Mouse (Mus musculus) C2C12 (cell line): ENCODE data around the gene Etaa1.

Source experiments
- CEBPB ChIP-seq: IDR thresholded peaks from one replicate; pipeline ENCODE4 v1.6.1; 2011; ENCODE audit warnings: low read depth, mild to moderate bottlenecking, control low read depth, moderate library complexity
- CTCF ChIP-seq: IDR thresholded peaks from one replicate; pipeline ENCODE4 v1.5.1; 2011; ENCODE audit not compliant: control insufficient read depth, insufficient read depth, insufficient read length
- MYOD1 ChIP-seq: IDR thresholded peaks from one replicate; pipeline ENCODE4 v1.6.1; 2011; ENCODE audit warnings: low read depth; ENCODE audit not compliant: control insufficient read depth, insufficient read length
- MYOG ChIP-seq: IDR thresholded peaks from one replicate; pipeline ENCODE4 v1.6.1; 2011; ENCODE audit not compliant: control insufficient read depth, insufficient read length; ENCODE audit errors: extremely low read depth
- USF1 ChIP-seq: IDR thresholded peaks from one replicate; pipeline ENCODE4 v1.6.1; 2011; ENCODE audit warnings: low read depth, mild to moderate bottlenecking, control low read depth, moderate library complexity

DNA sequence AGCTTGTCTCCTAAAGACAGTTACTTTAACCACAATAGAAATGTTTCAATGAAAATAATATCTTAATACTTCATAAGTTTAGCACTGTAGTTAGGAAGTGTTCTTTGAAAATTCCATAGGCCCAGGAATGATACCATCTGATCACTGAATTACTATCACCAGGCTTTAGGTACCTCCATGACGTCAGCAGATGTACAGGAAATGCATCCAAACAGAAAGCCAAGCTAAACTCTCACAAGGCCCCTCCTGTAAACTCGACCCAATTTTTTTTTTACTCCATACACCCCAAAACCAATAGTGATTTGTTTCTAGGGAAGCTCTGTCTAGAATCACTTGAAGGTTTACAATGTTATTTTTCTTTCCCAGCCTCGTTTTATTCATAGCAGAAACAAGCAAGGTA lies 884 bp downstream of the Etaa1 start:
- TF ChIP-seq CTCF (no peak), MYOG (no peak), MYOD1 (no peak), USF1 (no peak), CEBPB (no peak)
